Mouse (Mus musculus) lung, embryonic 14.5 days (tissue): ENCODE results near the gene G530012D18Rik. TPM values are rescaled to one million over a fixed set of nuclear protein-coding genes. Genes with fewer than 3 reads are reported as not detected.
"Not testable (repeated sequence)": the region's sequence is repeated elsewhere in the genome, so short reads cannot be mapped to it uniquely, and the experiment has no call there.

Experiments used
- ATAC-seq: fragments of 200-750 bp; cut with Nextera tagmentation; 2 replicates; pipeline ENCODE4 v1.8.0; 2017; ENCODE audit warnings: mild to moderate bottlenecking, moderate TSS enrichment, moderate library complexity; ENCODE audit not compliant: insufficient read depth
- DNase-seq: peaks from one replicate; pipeline ENCODE4 v3.0.0-alpha.2; 2015
- H3K27ac ChIP-seq: fragments of 300-500 bp; sonication (generic); 2 replicates; pipeline ENCODE4 v1.5.1; 2014; ENCODE audit warnings: low read depth, mild to moderate bottlenecking, moderate library complexity
- H3K27me3 ChIP-seq: fragments of 300-500 bp; sonication (generic); 2 replicates; pipeline ENCODE4 v1.6.1; 2014; ENCODE audit warnings: low read length, control low read depth; ENCODE audit not compliant: insufficient read depth
- H3K36me3 ChIP-seq: fragments of 300-500 bp; sonication (generic); 2 replicates; pipeline ENCODE4 v1.6.1; 2014; ENCODE audit warnings: control low read depth; ENCODE audit not compliant: insufficient read depth
- H3K4me1 ChIP-seq: fragments of 300-500 bp; sonication (generic); 2 replicates; pipeline ENCODE4 v1.6.1; 2014; ENCODE audit warnings: antibody characterized with exemption, control low read depth; ENCODE audit not compliant: insufficient read depth
- H3K4me2 ChIP-seq: fragments of 300-500 bp; sonication (generic); 2 replicates; pipeline ENCODE4 v1.6.1; 2014; ENCODE audit warnings: mild to moderate bottlenecking
- H3K4me3 ChIP-seq: fragments of 300-500 bp; sonication (generic); 2 replicates; pipeline ENCODE4 v1.5.1; 2014; ENCODE audit warnings: low read depth, low read length
- H3K9ac ChIP-seq: fragments of 300-500 bp; sonication (generic); 2 replicates; pipeline ENCODE4 v1.6.1; 2014
- H3K9me3 ChIP-seq: fragments of 300-500 bp; sonication (generic); 2 replicates; pipeline ENCODE4 v1.6.1; 2016; ENCODE audit warnings: low read depth, low read length, control low read depth
- WGBS: fragments of 180-500 bp; shearing (Covaris S2); extraction: QIAGEN DNeasy Blood & Tissue Kit; methylation state at CpG from one replicate; pipeline ENCODE4 v1.1.7; 2014; 5-methylcytosine and 5-hydroxymethylcytosine counted together
- polyA plus RNA-seq: library from polyadenylated mRNA; unstranded; fragments of >200 nt; fragmentation: Nextera tagmentation; extraction: Ambion mirVana; gene quantifications from 2 replicates; pipeline ENCODE4 v1.2.1, GENCODE M21; 2014

G530012D18Rik gene
- polyA plus RNA-seq, 1 experiment from 2014 or later: not detected

DNA sequence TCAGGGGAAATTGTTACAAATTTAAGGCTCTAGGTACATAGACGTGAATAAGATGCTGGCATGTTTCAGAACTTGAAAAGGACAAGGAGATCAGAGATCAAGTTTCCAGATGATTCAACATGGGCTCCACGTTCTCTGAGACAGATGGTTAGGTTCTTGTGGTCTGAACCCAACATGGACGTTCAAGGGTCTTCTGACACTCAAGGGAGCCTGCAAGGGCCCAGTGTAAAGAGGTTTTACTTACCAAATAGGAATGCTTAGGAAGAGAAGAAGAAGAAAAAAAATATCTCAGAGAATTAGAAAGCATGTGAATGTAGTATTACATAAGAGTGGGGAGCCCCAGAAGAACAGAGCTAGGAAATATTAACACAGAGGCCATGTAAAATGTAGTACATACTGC, 40.3 kb downstream of the G530012D18Rik start:
- not testable (repeated sequence) for H3K4me3 ChIP-seq, H3K36me3 ChIP-seq, DNase-seq, H3K9ac ChIP-seq, H3K27ac ChIP-seq, ATAC-seq, H3K4me2 ChIP-seq, H3K4me1 ChIP-seq, H3K27me3 ChIP-seq, H3K9me3 ChIP-seq
- WGBS: 44% methylated on average over 3 of the region's 3 CpGs

DNA sequence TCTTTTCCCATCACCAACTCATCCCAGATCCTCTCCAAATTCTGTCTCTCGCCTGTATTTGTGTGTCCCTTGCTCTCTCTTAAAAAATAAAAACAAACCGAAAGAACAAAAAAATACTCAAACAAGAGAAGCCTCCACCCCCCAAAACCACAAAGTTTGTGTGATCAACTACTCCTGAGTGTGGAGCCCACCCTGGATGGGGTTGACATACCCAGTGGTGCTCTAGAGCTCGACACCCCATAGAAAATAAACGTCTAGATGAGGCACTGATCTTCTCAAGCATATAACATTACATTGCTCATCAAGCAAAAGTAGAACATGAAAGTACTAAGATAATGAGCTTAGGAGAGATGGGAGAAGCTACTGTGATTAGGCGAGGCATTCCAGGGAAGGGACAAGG, 41.7 kb downstream of the G530012D18Rik start:
- H3K27ac ChIP-seq, H3K36me3 ChIP-seq, H3K4me2 ChIP-seq, DNase-seq, H3K9me3 ChIP-seq, H3K27me3 ChIP-seq, H3K4me1 ChIP-seq, ATAC-seq, H3K9ac ChIP-seq, H3K4me3 ChIP-seq: not testable (repeated sequence)
- 67% methylated on average over 4 of the region's 5 CpGs for WGBS

DNA sequence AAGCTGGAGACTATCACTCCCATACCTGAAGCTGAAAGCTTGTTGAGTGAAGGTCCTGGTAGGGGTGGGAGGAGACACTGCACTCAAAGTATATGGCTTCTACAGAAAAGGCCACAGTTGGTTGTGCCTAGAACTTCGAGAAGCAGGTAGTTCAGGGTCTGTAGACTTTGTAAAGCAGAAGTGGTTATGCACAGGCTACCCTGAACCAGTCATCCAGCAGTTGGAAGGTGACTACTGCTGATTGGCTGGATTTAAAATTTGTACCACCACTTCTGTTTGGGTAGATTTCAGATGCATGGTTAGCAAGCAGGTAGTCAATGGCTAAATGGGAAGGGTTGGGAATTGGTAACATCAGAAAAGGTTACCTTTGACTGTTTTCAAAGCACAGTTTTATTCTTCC, 43.2 kb downstream of the G530012D18Rik start:
- not testable (repeated sequence) for H3K27ac ChIP-seq, H3K4me1 ChIP-seq, H3K27me3 ChIP-seq, DNase-seq, ATAC-seq, H3K4me3 ChIP-seq, H3K4me2 ChIP-seq, H3K9ac ChIP-seq, H3K9me3 ChIP-seq, H3K36me3 ChIP-seq
- WGBS: 41% methylated on average over 1 of the region's 1 CpGs

Other genes with a start within 250 kb of the G530012D18Rik start
- 1.1 and 1.5 TPM in 2 replicates for gene Sp110, start 23.1 kb downstream of the G530012D18Rik start, polyA plus RNA-seq
- 0.70 and 1.2 TPM in 2 replicates for gene Sp140, start 24.7 kb downstream of the G530012D18Rik start, polyA plus RNA-seq
- 1.4 TPM in 2 replicates for gene Sp100, start 74.3 kb downstream of the G530012D18Rik start, polyA plus RNA-seq
- 1.4 and 1.8 TPM in 2 replicates for gene A630001G21Rik, start 203.0 kb downstream of the G530012D18Rik start, polyA plus RNA-seq
- gene Cab39, start 217.8 kb downstream of the G530012D18Rik start, polyA plus RNA-seq: 47.0 and 49.3 TPM in 2 replicates